Mouse (Mus musculus) left cerebral cortex, adult 8-10 months (tissue): ENCODE results near the gene 2310030G06Rik. TPM values are rescaled to one million over a fixed set of nuclear protein-coding genes. Genes with fewer than 3 reads are reported as not detected.
A peak's percentile ranks its signal among the peaks of the same experiment; 100 is the strongest.

ENCODE experiments used
- DNase-seq, 2 experiments: peaks; one replicate each; pipeline ENCODE4 v3.0.0; 2022; ENCODE audit warnings: low spot score in 2 of 2
- total RNA-seq, 4 experiments: library from RNA; stranded (reverse); gene quantifications; 2 replicates each; pipeline ENCODE4 v1.2.4; 2022

Gene 2310030G06Rik
- 1 to 10 TPM; 2.7 to 3.7 (median 3.1) TPM for total RNA-seq

DNA sequence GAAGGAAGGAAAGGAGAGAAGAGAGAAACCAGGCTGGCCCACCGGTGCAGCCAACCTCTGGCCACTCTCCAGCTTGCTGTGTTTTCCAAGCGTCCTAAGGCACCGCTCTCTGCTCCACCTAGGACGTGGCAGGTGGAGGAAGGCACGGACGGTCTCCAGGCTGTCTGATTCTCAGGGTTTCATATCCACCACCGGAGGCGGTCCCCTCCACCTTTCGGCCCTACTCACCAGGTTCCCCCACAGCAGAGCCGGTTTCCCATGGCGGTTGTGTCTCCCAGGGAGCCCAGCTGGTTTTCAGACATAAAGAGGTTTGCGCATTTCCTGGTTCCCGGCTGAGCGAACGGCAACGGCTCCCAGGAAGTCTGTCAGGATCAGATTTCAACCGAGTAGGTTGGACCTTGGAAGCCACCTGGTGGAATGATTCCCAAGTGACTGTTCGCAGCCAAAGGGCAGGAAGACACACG is at the start of gene 2310030G06Rik:
2310030G06Rik (minus strand) TSS at position 323 of the 464 bp plus-strand sequence.
- DNase-seq, result no peak

DNA sequence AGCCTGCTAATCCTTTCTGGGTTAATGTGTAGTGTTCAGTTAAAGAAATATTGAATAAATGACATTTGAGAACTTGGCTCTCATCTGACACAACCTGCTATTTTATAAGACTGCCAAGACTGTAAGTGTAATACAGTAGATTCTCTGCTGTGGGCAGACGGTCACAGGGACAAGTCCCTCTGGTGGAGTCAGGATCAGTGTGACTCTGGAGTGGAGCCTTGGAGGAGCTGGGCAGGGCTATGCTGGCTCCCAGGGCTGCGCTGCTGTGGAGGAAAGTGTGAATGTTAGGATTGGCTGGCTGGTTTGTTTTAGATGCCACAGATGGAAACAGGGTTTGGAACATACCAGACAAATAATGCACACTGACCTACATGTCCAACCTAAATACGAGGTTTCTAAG is 48.9 kb upstream of the 2310030G06Rik start:
- no peak for DNase-seq

GRCm38 (mm10) chr9:50782155-50782554 is 35.8 kb upstream of the 2310030G06Rik start:
- no peak for DNase-seq

GRCm38 (mm10) chr9:50776162-50776760 is 29.9 kb upstream of the 2310030G06Rik start:
- DNase-seq, result no peak

DNA sequence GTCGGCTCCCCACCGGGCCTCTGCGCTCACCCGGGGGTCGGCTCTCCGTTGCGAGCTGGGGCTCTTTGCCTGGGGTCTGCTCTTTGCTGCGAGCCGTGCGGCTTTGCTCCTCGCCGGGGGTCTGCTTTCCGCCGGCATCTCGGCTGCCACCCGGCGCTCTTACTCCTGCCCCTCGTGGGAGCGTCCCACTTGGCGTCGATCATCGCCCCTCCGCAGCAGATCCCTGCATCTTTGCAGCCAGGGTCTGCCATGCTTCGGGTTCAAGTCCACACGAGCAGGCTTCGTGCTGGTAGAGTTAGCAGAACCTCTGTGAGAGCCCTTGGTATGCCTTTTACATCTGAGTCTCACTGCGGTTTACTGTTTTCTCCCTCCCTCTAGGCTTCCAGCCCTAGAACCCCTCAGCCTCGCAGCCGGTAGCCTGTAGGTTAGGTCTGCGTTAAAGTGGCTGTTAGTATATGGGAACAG is 29.4 kb upstream of the 2310030G06Rik start:
- no peak for DNase-seq

- DNase-seq, result peak; percentile 81 to 92
These were observed 28.8 kb upstream of the 2310030G06Rik start, which contains the start of the genes Alg9 and 1110032A03Rik for GRCm38 (mm10) chr9:50774991-50775612. Gene Alg9, plus strand, starts transcription at chr9:50775019. Gene 1110032A03Rik, minus strand, starts transcription at chr9:50775520.

DNA sequence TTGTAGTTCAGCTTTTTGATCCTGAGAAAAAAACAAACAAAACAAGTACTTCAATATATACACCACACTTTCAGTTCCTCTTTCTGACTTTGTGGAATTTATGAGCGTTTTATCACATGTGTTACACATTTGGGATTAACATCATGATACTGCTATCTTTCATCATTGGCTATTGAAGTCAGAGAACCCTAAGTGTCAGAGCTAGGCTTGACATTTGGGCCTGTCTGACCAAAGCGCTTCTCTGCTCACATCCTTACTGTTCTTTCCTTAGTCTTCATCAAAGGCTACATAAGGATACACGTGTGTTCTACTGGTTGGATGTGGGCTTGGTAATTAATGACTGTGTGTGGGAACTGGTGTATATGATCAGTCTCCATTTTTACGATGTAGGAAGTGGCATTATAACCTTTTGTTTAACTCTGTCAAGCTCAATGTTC is 27.7 kb upstream of the 2310030G06Rik start:
- no peak for DNase-seq

- no peak for DNase-seq
These were observed 23.7 kb upstream of the 2310030G06Rik start for GRCm38 (mm10) chr9:50770011-50770410.

GRCm38 (mm10) chr9:50768107-50769002 is 22.0 kb upstream of the 2310030G06Rik start, which contains the start of gene Fdxacb1:
Gene Fdxacb1, plus strand, starts transcription at chr9:50768236.
- peak; percentile 96 to 98 for DNase-seq

DNA sequence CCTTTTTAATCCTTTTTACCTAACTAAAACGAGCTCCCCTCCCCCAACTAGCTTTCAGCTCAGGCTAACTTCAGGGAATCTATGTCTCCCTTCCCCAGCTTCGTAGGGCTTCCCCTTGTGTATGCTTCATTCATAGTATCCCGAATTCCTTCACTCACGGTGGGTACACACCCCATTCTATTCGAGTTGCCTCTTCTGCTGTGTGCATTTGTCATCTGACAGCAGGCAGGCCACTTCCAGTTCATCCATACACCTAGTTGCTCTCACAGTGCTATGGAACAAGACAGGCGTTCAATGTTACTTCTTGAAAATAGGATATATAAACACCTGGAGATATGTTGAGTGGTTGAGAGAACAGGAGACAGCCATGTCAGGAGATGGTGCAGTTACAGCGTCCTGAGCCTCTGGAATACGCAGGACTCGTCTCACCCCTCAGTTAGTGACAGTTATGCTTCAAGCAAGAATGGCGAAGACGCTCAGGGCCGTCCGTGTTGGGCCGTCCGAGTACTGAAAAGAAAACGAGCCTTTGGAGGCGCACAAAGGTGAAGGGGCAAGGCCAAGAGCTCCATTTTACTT is 21.3 kb upstream of the 2310030G06Rik start:
- no peak for DNase-seq

GRCm38 (mm10) chr9:50763331-50763730 is 17.0 kb upstream of the 2310030G06Rik start:
- no peak for DNase-seq

GRCm38 (mm10) chr9:50761520-50762243 is 15.3 kb upstream of the 2310030G06Rik start:
- DNase-seq, result no peak

GRCm38 (mm10) chr9:50756711-50757110 is 10.4 kb upstream of the 2310030G06Rik start:
- DNase-seq, result no peak

DNA sequence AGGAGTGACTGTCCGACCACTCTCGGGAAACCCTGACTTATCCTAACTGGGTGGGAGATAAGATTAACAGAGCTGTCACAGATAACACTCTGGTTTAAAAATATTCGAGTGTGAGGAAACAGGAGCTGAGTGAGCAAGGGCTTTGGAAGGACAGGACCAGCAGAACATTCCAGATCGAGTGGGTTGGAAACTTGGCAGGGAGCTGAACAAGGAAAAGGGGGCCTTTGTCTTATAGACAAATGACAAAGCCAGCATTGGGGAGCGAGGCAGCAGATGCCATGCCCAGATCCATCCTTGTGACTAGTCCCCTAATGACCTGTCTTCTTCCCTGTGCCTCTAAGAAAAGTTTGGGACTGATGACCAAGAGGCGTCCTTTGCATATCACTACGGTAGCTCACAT is 7.6 kb upstream of the 2310030G06Rik start:
- DNase-seq, result no peak

DNA sequence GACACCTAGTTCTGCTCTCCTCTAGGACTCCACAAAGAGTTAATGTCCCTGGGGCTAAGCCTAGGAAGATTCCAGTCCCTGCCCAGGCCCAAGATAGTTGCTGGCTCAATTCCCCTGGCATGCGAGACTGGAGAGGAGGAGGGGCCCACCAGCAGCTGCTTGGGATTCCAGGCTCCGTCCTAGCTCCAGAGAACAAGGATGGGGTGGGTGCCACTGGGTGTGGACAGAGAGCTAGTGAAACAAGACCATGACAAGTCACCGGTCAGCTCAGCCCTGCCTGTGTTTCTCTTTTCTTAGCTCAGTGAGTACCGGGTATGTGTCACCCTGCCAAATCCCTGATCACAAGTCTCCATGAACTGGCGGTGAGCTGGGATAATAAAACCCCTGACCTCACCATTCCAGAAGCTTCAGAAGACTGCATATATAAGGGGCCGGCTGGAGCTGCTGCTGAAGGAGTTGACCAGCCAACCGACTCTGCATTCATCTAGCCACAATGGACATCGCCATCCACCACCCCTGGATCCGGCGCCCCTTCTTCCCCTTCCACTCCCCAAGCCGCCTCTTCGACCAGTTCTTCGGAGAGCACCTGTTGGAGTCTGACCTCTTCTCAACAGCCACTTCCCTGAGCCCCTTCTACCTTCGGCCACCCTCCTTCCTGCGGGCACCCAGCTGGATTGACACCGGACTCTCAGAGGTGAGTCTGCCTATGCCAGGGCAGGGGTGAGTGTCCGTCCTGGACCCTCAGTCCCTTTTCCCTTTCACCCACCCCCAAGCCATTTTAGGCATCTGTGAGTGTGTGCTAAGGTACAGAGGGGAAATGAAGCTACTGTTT is 6.7 kb upstream of the 2310030G06Rik start:
- peak in 1 of 2 experiments; percentile 77 for DNase-seq

GRCm38 (mm10) chr9:50752054-50752602 is 5.8 kb upstream of the 2310030G06Rik start, which contains the start of gene Hspb2:
Gene Hspb2, minus strand, starts transcription at chr9:50752354.
- DNase-seq, result no peak

GRCm38 (mm10) chr9:50751323-50751722 is 5.0 kb upstream of the 2310030G06Rik start, which contains the start of gene Cryab:
Gene Cryab, plus strand, starts transcription at chr9:50751325.
- DNase-seq, result no peak

DNA sequence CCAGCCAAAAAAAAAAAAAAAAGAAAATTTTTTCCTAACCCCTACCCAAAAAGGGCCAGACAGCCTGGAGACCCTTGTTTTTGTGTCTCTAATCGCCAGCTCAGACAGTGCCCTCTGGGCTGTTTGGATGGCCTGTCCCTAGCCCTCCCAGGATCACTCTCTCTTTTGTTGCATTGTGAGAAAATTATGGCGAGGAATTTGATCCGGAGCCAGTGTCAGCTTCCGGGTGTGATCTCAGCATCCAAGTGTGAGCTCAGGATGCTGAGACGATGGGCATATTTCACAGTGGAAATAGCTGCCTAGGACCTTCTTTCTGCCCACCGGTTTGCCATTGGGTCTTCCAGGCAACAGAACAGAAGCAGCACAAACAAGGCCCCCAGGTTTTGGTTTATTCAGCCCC is 4.4 kb upstream of the 2310030G06Rik start:
- DNase-seq, result no peak

GRCm38 (mm10) chr9:50745806-50746205 is 530 bp downstream of the 2310030G06Rik start:
- no peak for DNase-seq
